Mouse (Mus musculus) kidney, adult 18-20 months (tissue): ENCODE results near the gene Efna4.

Source experiments
- DNase-seq: peaks from one replicate; pipeline ENCODE4 v3.0.0; 2021

Gene Efna4

GRCm38 (mm10) chr3:89337721-89338578 lies at the start of gene Efna4:
Gene Efna4, minus strand, starts transcription at chr3:89338028.
- peak; percentile 61 for DNase-seq

- DNase-seq, result no peak
Measured at GRCm38 (mm10) chr3:89386438-89387420, 48.9 kb upstream of the Efna4 start.

GRCm38 (mm10) chr3:89385451-89385850 lies 47.6 kb upstream of the Efna4 start:
- DNase-seq, result no peak

GRCm38 (mm10) chr3:89384331-89385076 lies 46.7 kb upstream of the Efna4 start:
- no peak for DNase-seq

- no peak for DNase-seq
Measured at GRCm38 (mm10) chr3:89383651-89384255, 45.9 kb upstream of the Efna4 start.

GRCm38 (mm10) chr3:89382950-89383349 lies 45.1 kb upstream of the Efna4 start:
- no peak for DNase-seq

GRCm38 (mm10) chr3:89382033-89382882 lies 44.4 kb upstream of the Efna4 start:
- DNase-seq, result no peak

GRCm38 (mm10) chr3:89381233-89381632 lies 43.4 kb upstream of the Efna4 start:
- no peak for DNase-seq

- DNase-seq, result no peak
Measured at GRCm38 (mm10) chr3:89380711-89381110, 42.9 kb upstream of the Efna4 start.

GRCm38 (mm10) chr3:89380291-89380690 lies 42.5 kb upstream of the Efna4 start:
- no peak for DNase-seq

GRCm38 (mm10) chr3:89379388-89380131 lies 41.7 kb upstream of the Efna4 start:
- DNase-seq, result no peak

GRCm38 (mm10) chr3:89378394-89379067 lies 40.7 kb upstream of the Efna4 start:
- DNase-seq, result peak; percentile 78

GRCm38 (mm10) chr3:89377831-89378230 lies 40.0 kb upstream of the Efna4 start:
- DNase-seq, result no peak

- no peak for DNase-seq
Measured at GRCm38 (mm10) chr3:89373581-89374231, 35.9 kb upstream of the Efna4 start.

- no peak for DNase-seq
Measured at GRCm38 (mm10) chr3:89367338-89367737, 29.5 kb upstream of the Efna4 start.

- no peak for DNase-seq
Measured at GRCm38 (mm10) chr3:89365486-89366414, 27.9 kb upstream of the Efna4 start.

- DNase-seq, result no peak
Measured at GRCm38 (mm10) chr3:89365153-89365485, 27.3 kb upstream of the Efna4 start, which contains the start of gene Dcst1. Gene Dcst1, minus strand, starts transcription at chr3:89365253.

GRCm38 (mm10) chr3:89364631-89365030 lies 26.8 kb upstream of the Efna4 start:
- DNase-seq, result no peak
